Mouse (Mus musculus) NIH3T3 (cell line): Measurements from ENCODE around the gene Pphln1.

Experiments used
- DNase-seq: peaks from one replicate; pipeline ENCODE4 v3.0.0-alpha.2; 2012; ENCODE audit warnings: low read depth

Gene Pphln1

GRCm38 (mm10) chr15:93433811-93434210 lies 35.7 kb downstream of the Pphln1 start:
- DNase-seq = no peak

GRCm38 (mm10) chr15:93435998-93436397 lies 37.8 kb downstream of the Pphln1 start:
- no peak for DNase-seq

- peak; percentile 75 for DNase-seq
Observed at GRCm38 (mm10) chr15:93438663-93439062, 40.5 kb downstream of the Pphln1 start.

GRCm38 (mm10) chr15:93442271-93442670 lies 44.1 kb downstream of the Pphln1 start:
- peak; percentile 34 for DNase-seq

- DNase-seq = no peak
Observed at GRCm38 (mm10) chr15:93443676-93444075, 45.5 kb downstream of the Pphln1 start.

- DNase-seq = no peak
Observed at GRCm38 (mm10) chr15:93448862-93449261, 50.7 kb downstream of the Pphln1 start.

- DNase-seq = no peak
Observed at GRCm38 (mm10) chr15:93453296-93453695, 55.1 kb downstream of the Pphln1 start.

- peak; percentile 17 for DNase-seq
Observed at GRCm38 (mm10) chr15:93456005-93456404, 57.9 kb downstream of the Pphln1 start.

- no peak for DNase-seq
Observed at GRCm38 (mm10) chr15:93459422-93459821, 61.3 kb downstream of the Pphln1 start.

GRCm38 (mm10) chr15:93461066-93461465 lies 62.9 kb downstream of the Pphln1 start:
- DNase-seq = no peak

- no peak for DNase-seq
Observed at GRCm38 (mm10) chr15:93471651-93472050, 73.5 kb downstream of the Pphln1 start.

GRCm38 (mm10) chr15:93472089-93472488 lies 73.9 kb downstream of the Pphln1 start:
- DNase-seq = no peak

GRCm38 (mm10) chr15:93474277-93474676 lies 76.1 kb downstream of the Pphln1 start:
- no peak for DNase-seq

- no peak for DNase-seq
Observed at GRCm38 (mm10) chr15:93475688-93476087, 77.5 kb downstream of the Pphln1 start.

GRCm38 (mm10) chr15:93477729-93478128 lies 79.6 kb downstream of the Pphln1 start:
- DNase-seq = no peak

- no peak for DNase-seq
Observed at GRCm38 (mm10) chr15:93478676-93479075, 80.5 kb downstream of the Pphln1 start.

- peak; percentile 55 for DNase-seq
Observed at GRCm38 (mm10) chr15:93479445-93479844, 81.3 kb downstream of the Pphln1 start.

GRCm38 (mm10) chr15:93481112-93481511 lies 83.0 kb downstream of the Pphln1 start:
- no peak for DNase-seq

GRCm38 (mm10) chr15:93484261-93484710 lies 86.1 kb downstream of the Pphln1 start:
- no peak for DNase-seq

- no peak for DNase-seq
Observed at GRCm38 (mm10) chr15:93485252-93485651, 87.1 kb downstream of the Pphln1 start.

- no peak for DNase-seq
Observed at GRCm38 (mm10) chr15:93486066-93486465, 87.9 kb downstream of the Pphln1 start.

- DNase-seq = no peak
Observed at GRCm38 (mm10) chr15:93489597-93489996, 91.4 kb downstream of the Pphln1 start.

GRCm38 (mm10) chr15:93494700-93495099 lies 96.5 kb downstream of the Pphln1 start:
- DNase-seq = no peak

GRCm38 (mm10) chr15:93499866-93500265 lies 101.7 kb downstream of the Pphln1 start:
- no peak for DNase-seq

- DNase-seq = no peak
Observed at GRCm38 (mm10) chr15:93502703-93503102, 104.6 kb downstream of the Pphln1 start.
